Mouse (Mus musculus) embryonic fibroblast, embryonic 13.5 days (primary cell): ENCODE data around the gene Gm572.

Experiments used
- CTCF ChIP-seq: IDR thresholded peaks from 2 replicates; pipeline ENCODE4 v1.5.1; 2011; ENCODE audit warnings: mild to moderate bottlenecking, control low read depth, low read length, moderate library complexity, borderline replicate concordance; ENCODE audit not compliant: insufficient read depth
- POLR2A ChIP-seq: IDR thresholded peaks from 2 replicates; pipeline ENCODE4 v1.6.1; 2011; ENCODE audit warnings: low read depth, mild to moderate bottlenecking, control low read depth, low read length, moderate library complexity

- no peak for TF ChIP-seq CTCF
- no peak for TF ChIP-seq POLR2A
These were observed 28.3 kb downstream of the Gm572 start for GRCm38 (mm10) chr4:148671230-148671947.
